Mouse (Mus musculus): Measurements from ENCODE around the gene Bex6.

The Bex6 gene

GRCm38 (mm10) chr16:32179333-32179901 is at the start of gene Bex6:
Gene Bex6, plus strand, starts transcription at chr16:32179823.
- no peak for DNase-seq (ENCODE audit: low spot score)

GRCm38 (mm10) chr16:32130190-32130826 is 49.3 kb upstream of the Bex6 start:
- DNase-seq (ENCODE audit: low spot score): peak; percentile 22

DNA sequence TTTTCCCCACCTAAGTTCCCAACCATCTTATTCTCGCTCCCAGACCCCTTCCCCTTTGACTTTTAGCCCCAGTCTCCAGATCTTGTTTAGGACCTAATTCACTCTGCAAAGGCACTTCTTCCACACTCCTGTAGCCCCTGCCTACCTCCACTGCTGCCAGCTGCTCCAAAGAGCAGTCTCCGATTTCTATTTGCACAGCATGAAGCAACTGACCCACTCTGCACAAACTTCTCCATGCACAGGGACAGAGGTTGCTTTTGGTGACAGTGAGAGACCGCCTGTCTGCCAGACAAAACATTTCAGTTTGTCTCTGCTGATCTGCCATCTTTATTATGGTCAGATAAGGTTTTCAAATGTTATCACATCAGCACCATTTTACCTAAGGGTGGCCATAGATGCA is 46.5 kb upstream of the Bex6 start:
- DNase-seq (ENCODE audit: low spot score): no peak

DNA sequence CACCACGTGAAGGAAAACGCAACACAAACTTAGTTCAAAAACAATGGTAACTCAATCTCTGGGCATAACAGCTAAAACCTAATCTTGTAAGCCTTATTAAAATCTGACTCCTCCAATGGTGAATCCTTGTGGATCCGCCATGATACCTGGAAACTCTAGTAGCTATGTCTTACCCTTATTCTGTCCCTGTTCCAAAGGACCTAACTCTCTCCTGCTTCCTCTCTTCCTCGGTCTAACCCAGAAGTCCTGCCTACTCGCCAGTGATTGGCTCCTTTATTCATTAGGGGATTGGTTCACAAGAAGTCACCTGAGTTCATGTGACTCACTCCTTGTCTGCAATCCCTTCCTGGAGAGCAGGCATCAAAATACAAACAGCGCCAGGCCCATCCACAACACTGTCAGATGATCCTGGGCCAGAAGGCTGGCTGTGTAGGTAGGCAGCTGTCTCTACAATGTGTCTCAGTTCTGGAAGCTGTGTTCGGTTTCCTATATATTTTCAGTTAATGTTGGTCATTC is 43.7 kb upstream of the Bex6 start:
- DNase-seq (ENCODE audit: low spot score): no peak

DNA sequence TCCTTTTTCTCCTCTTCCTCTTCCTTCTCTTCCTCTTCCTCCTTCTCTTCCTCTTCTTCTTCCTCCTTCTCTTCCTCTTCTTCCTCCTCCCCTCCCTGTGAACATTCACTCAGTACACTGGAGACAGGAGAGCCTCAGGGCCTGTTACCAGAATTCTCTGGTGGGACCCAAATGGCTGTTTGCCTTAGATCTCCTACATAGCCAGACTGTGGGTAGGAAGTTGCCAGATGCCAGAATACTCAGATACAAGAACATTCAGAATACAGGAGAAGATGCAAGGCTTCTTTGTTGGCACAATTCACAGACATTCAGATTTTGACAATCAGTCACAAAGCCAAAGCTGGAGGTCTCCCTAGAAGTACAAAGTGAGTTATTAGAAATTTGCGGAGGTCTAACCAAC is 40.7 kb upstream of the Bex6 start:
- DNase-seq (ENCODE audit: low spot score): no peak

- DNase-seq (ENCODE audit: low spot score): no peak
These were observed 35.9 kb upstream of the Bex6 start for GRCm38 (mm10) chr16:32143766-32144165.

GRCm38 (mm10) chr16:32144592-32144991 is 35.0 kb upstream of the Bex6 start:
- DNase-seq (ENCODE audit: low spot score): no peak

GRCm38 (mm10) chr16:32147589-32148207 is 31.9 kb upstream of the Bex6 start:
- no peak for DNase-seq (ENCODE audit: low spot score)

DNA sequence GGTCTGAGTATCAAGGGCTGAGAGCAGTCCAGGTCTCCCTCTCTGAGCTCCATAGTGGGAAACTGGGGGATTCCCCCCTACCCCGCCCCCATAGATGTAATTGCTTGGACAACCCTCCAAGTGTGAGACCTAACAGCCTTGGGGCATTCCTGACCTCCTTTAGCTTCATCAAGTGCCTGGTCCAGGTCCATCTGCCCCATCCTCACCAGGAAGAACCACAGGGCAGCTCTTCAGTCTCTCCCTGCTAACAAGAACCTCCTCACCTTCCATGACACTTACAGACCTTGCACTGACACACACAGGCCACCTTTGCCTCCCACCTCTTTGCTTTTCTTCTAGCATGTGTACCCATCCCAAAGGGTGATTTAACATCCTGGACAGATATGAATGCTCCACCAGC is 25.6 kb upstream of the Bex6 start:
- DNase-seq (ENCODE audit: low spot score): no peak

DNA sequence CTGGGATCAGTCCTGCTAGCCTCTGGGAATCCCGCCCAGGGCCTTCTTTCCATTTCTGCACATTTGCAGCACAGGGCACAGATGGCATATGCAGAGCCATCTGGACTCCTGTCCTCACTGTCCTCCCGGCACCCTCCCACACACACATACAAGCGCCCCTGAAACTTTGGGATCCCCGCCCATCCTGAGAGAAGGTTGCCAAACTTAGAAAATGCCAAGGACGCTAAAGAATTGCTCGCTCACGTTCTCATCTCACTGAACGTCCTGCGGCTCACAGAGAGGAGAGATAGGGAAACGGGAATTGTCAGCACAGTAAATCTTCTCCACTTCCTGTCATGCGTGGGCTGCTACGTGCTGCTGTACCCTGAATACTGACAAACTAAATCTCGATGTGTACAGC is 25.2 kb upstream of the Bex6 start:
- no peak for DNase-seq (ENCODE audit: low spot score)

- no peak for DNase-seq (ENCODE audit: low spot score)
These were observed 22.9 kb upstream of the Bex6 start for GRCm38 (mm10) chr16:32156719-32157118.

GRCm38 (mm10) chr16:32157369-32157768 is 22.3 kb upstream of the Bex6 start:
- no peak for DNase-seq (ENCODE audit: low spot score)

GRCm38 (mm10) chr16:32158966-32159365 is 20.7 kb upstream of the Bex6 start:
- no peak for DNase-seq (ENCODE audit: low spot score)

- DNase-seq (ENCODE audit: low spot score): no peak
These were observed 18.8 kb upstream of the Bex6 start for GRCm38 (mm10) chr16:32160742-32161323.

DNA sequence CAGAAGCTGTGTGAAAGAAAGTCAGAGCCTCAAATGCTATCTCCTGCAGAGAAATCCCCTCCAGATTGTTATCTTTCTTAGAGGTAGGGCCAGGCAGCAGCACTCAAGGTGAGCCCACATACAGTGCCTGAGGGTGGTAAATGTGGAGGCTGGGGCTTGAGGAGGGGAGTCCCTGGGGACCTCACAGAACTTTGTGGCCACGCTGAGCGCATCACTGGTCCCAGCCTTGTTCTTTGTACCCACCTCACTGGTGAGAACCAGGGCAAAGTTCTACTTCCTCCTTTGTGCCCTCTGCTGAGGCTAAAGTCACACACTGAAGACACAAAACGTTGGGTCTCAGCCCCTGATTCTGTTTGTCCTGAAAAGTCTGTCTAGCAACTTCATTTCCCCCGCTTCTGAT is 16.2 kb upstream of the Bex6 start:
- DNase-seq (ENCODE audit: low spot score): no peak

- DNase-seq (ENCODE audit: low spot score): no peak
These were observed 15.7 kb upstream of the Bex6 start for GRCm38 (mm10) chr16:32163891-32164290.

DNA sequence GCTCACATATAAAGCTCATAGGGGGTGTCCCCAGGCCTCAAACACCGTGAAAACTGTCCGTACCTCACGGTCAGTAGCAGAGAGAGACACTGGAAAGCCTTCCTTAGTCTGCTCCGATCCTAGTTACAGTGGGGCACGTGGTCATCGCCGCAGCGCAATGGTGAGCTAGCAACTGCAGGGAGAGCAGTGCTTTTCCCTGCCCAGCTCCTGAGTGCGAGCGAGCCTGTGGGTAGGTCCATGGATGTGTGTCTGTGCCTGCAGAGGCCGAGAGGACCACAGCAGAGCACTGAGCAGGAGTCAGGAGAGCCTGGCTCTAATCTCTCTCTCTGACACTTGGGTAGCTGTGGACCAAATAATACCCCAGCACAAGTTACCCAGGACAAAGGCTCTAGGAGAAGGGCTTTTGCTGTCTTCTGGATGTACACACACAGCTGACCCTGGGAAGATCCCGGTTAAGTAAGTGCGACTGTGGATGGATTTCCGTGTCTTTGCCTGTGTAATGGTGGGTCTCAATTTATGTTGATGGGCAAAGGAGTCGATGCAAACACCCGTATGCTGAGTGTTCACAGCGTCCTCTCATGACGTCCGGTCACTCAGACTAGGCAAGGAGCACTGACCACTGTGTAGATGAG is 15.1 kb upstream of the Bex6 start:
- DNase-seq (ENCODE audit: low spot score): no peak

- DNase-seq (ENCODE audit: low spot score): peak; percentile 59
These were observed 14.3 kb upstream of the Bex6 start, which contains the start of gene Nrros for GRCm38 (mm10) chr16:32165281-32165821. Gene Nrros, minus strand, starts transcription at chr16:32165594.

GRCm38 (mm10) chr16:32167819-32168545 is 11.6 kb upstream of the Bex6 start:
- no peak for DNase-seq (ENCODE audit: low spot score)

- DNase-seq (ENCODE audit: low spot score): no peak
These were observed 8.4 kb upstream of the Bex6 start for GRCm38 (mm10) chr16:32171031-32171731.

GRCm38 (mm10) chr16:32173401-32173800 is 6.2 kb upstream of the Bex6 start:
- no peak for DNase-seq (ENCODE audit: low spot score)

Measured in embryo, embryonic 10 days (tissue).